ENCODE assay signal across 8 mouse cellular contexts in the genomic region with DNA sequence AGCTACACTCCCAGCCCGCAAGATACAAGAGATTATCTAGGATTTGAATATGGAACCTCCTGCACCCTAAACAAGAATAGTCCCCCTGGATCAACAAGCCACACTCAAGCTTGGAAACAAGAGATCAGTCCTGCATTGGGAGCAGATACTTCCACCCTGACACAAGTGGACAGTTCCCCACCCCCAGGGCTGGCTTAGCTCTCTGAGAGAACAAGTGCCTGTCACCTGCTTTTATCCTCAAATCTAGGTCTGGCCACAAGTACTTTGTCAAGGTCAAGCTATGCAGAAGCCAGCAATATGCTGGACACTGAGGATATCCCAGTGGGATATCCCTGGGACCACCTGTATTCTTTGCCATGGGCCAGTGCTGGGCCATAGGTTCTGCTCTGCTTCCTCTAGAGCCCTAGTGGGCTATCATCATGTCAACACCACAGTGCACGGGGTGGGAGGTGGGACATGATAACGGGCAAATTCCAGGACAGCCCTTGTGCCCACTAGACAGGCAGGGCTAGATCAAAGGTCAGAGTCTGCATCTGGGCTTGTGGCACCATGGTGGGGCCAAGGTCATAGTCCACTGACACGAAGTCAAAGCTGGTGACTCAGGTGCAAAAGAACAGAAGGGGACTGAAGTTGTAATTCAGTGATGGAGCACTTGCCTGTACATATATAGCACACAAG. TPM values are rescaled to one million over a fixed set of nuclear protein-coding genes. Genes with fewer than 3 reads are reported as not detected.
DNase-seq lines count a peak whose midpoint lies in the region; ATAC-seq and TF ChIP-seq lines count a peak whose summit lies in the region.

No protein-coding gene starts in this region.

- peaks cover 4 to 8% of the 10 kb centered on the region in 2 experiments for H3K36me3 ChIP-seq in MEL (ENCODE audit: control insufficient read depth in 1 of 2, insufficient read depth in 2 of 2, low read length in 2 of 2)
- peaks cover 45% of the 10 kb centered on the region for H3K36me3 ChIP-seq in hindbrain, embryonic 15.5 days
- peaks cover 50% of the 10 kb centered on the region for H3K36me3 ChIP-seq in liver, embryonic 11.5 days (ENCODE audit: control insufficient read depth, insufficient read depth, low read length)

- TF ChIP-seq POLR2A in MEL (IDR thresholded peaks at IDR 0.05; ENCODE audit: control insufficient read depth in 1 of 2, insufficient read depth in 1 of 2, low read depth in 1 of 2, low read length in 2 of 2, poor library complexity in 1 of 2) = no peak

- peaks cover 23% of the 10 kb centered on the region for H3K79me2 ChIP-seq in MEL (ENCODE audit: control insufficient read depth, insufficient read depth, low read length, poor library complexity)

- 50% methylated on average over 4 of the region's 4 CpGs for WGBS in hindbrain, embryonic 15.5 days
- WGBS in liver, embryonic 11.5 days = 35% methylated on average over 4 of the region's 4 CpGs

- H3K9me3 ChIP-seq in MEL (replicated peaks; ENCODE audit: insufficient read depth, low read length) = no peaks in the 10 kb centered on the region
- no peaks in the 10 kb centered on the region for H3K9me3 ChIP-seq in hindbrain, embryonic 15.5 days
- H3K9me3 ChIP-seq in liver, embryonic 11.5 days (ENCODE audit: control insufficient read depth, low read length) = no peaks in the 10 kb centered on the region

- peak overlapping the region; percentile 90 for H3K4me2 ChIP-seq in hindbrain, embryonic 15.5 days
- peak overlapping the region; percentile 88 for H3K4me2 ChIP-seq in liver, embryonic 11.5 days

- peak overlapping the region; percentile 94 for H3K27ac ChIP-seq in gastrocnemius, adult 2 months
- H3K27ac ChIP-seq in MEL (ENCODE audit: control insufficient read depth, low read depth, low read length) = peak overlapping the region; percentile 57
- peak overlapping the region; percentile 88 for H3K27ac ChIP-seq in hindbrain, embryonic 15.5 days (replicated peaks)
- H3K27ac ChIP-seq in liver, embryonic 11.5 days (ENCODE audit: low read depth, low read length) = peak overlapping the region; percentile 82

- H3K4me3 ChIP-seq in gastrocnemius, adult 2 months = peak overlapping the region; percentile 91
- peak overlapping the region; percentile 88 to 93 for H3K4me3 ChIP-seq in MEL (ENCODE audit: control insufficient read depth in 1 of 2, insufficient read depth in 1 of 2, low read depth in 2 of 2, low read length in 2 of 2)
- peak overlapping the region; percentile 64 for H3K4me3 ChIP-seq in hindbrain, embryonic 15.5 days
- H3K4me3 ChIP-seq in liver, embryonic 11.5 days (ENCODE audit: low read depth, low read length) = peak overlapping the region; percentile 74

- intact Hi-C loops in gastrocnemius, adult 2 months (cut with DNase I) = no loop called here
- intact Hi-C loops in gastrocnemius, postnatal 14 days (cut with DNase I; ENCODE audit: low total_unique reads) = no loop called here
- intact Hi-C loops in left cerebral cortex, postnatal 4 days (cut with DNase I) = loop anchor here (10.0 kb wide), 1 partner anchor 168 kb away; a partner anchor contains a TSS

- H3K4me1 ChIP-seq in MEL (ENCODE audit: control insufficient read depth in 1 of 2, insufficient read depth in 2 of 2, low read length in 2 of 2) = peaks cover 0 to 10% of the 10 kb centered on the region in 2 experiments; a peak in 3 of 4 replicates
- peaks cover 23% of the 10 kb centered on the region for H3K4me1 ChIP-seq in hindbrain, embryonic 15.5 days (replicated peaks)
- H3K4me1 ChIP-seq in liver, embryonic 11.5 days (replicated peaks; ENCODE audit: control insufficient read depth, insufficient read depth, low read length) = peaks cover 23% of the 10 kb centered on the region

- no peak for ATAC-seq in hindbrain, embryonic 15.5 days (ENCODE audit: low FRiP score, low read depth)
- peak; percentile 9; the same call in 1 of the 2 replicates for ATAC-seq in liver, embryonic 11.5 days (replicated peaks; ENCODE audit: low FRiP score)

- TF ChIP-seq EP300 in MEL (IDR thresholded peaks at IDR 0.05; ENCODE audit: low read depth in 1 of 2, low read length in 2 of 2) = no peak

- no peaks in the 10 kb centered on the region for H3K27me3 ChIP-seq in MEL (ENCODE audit: control insufficient read depth in 1 of 2, insufficient read depth in 2 of 2, low read length in 2 of 2)
- no peaks in the 10 kb centered on the region for H3K27me3 ChIP-seq in hindbrain, embryonic 15.5 days
- H3K27me3 ChIP-seq in liver, embryonic 11.5 days (replicated peaks; ENCODE audit: control insufficient read depth, insufficient read depth, low read length) = no peaks in the 10 kb centered on the region

- no peak for TF ChIP-seq RAD21 in MEL (IDR thresholded peaks at IDR 0.05; ENCODE audit: low read depth, low read length)

- H3K9ac ChIP-seq in MEL (ENCODE audit: control insufficient read depth, low read depth, low read length, poor library complexity, severe bottlenecking) = peak overlapping the region; percentile 90
- peak overlapping the region; percentile 78 for H3K9ac ChIP-seq in hindbrain, embryonic 15.5 days
- H3K9ac ChIP-seq in liver, embryonic 11.5 days (ENCODE audit: low read depth, low read length) = peak overlapping the region; percentile 86

- no peak for DNase-seq in gastrocnemius, adult 2 months
- DNase-seq in gastrocnemius, postnatal 14 days = no peak
- DNase-seq in MEL (ENCODE audit: low read depth, low spot score) = peak; percentile 32
- no peak for DNase-seq in liver, embryonic 11.5 days (ENCODE audit: low spot score)
- DNase-seq in yolk sac, embryonic 10.5 days (ENCODE audit: low spot score) = peak; percentile 53
- no peak for DNase-seq in ovary, adult 18-20 months (ENCODE audit: low spot score)
- no peak for DNase-seq in left cerebral cortex, postnatal 4 days

- TF ChIP-seq CTCF in gastrocnemius, adult 2 months (IDR thresholded peaks at IDR 0.05) = no peak
- no peak for TF ChIP-seq CTCF in MEL (IDR thresholded peaks at IDR 0.05 in 2 of 3, conservative IDR thresholded peaks at IDR 0.05 in 1 of 3; ENCODE audit: control insufficient read depth in 1 of 3, insufficient read depth in 1 of 3, low read depth in 2 of 3, low read length in 3 of 3, poor library complexity in 1 of 3, severe bottlenecking in 1 of 3)

TF ChIP-seq in MEL, 35 proteins besides CTCF, POLR2A, EP300 and RAD21:
- TF ChIP-seq HCFC1 (IDR thresholded peaks at IDR 0.05; ENCODE audit: low read depth, low read length) (no peak), CHD1 (IDR thresholded peaks at IDR 0.05; ENCODE audit: low read depth, low read length) (0 out of 2 replicates have a peak, but pooled peaks have one; percentile 19)
TF ChIP-seq in MEL: peak in this region for 1.

RNA-seq across cellular contexts. Expression of a gene that starts 1.0 kb away (rescaled TPM):
- total RNA-seq in gastrocnemius, adult 2 months (2021) = 10 to 100 TPM; 30.6 to 39.2 TPM
- 10 to 100 TPM; 25.7 to 25.8 TPM for total RNA-seq in gastrocnemius, postnatal 14 days (2021)
- 71.8 and 86.7 TPM in 2 replicates for total RNA-seq in MEL (2012; rRNA removed)
- polyA plus RNA-seq in MEL (2012; ENCODE audit: insufficient read depth in 1 of 2, insufficient read length in 2 of 2, low read depth in 1 of 2, low replicate concordance in 2 of 2, missing spikeins in 1 of 2) = 10 to 100 TPM in 1 of 2 experiments, not detected in 1; 87.3 TPM
- polyA plus RNA-seq in hindbrain, embryonic 15.5 days (2015; fragmentation: Nextera tagmentation; extraction: Ambion mirVana) = 213 and 226 TPM in 2 replicates
- polyA plus RNA-seq in liver, embryonic 11.5 days (2014; fragmentation: Nextera tagmentation; extraction: Ambion mirVana) = 165 and 175 TPM in 2 replicates
- total RNA-seq in left cerebral cortex, postnatal 4 days (2021) = 100 to 1,000 TPM; 144 to 168 TPM

RNA-seq across cellular contexts. Expression of a gene that starts 8.3 kb away (rescaled TPM):
- 1 to 10 TPM; 4.1 to 4.7 TPM for total RNA-seq in gastrocnemius, adult 2 months (2021)
- total RNA-seq in gastrocnemius, postnatal 14 days (2021) = 1 to 10 TPM; 5.2 to 5.4 TPM
- 61.6 and 78.2 TPM in 2 replicates for total RNA-seq in MEL (2012; rRNA removed)
- 10 to 100 TPM in 1 of 2 experiments, not detected in 1; 72.3 TPM for polyA plus RNA-seq in MEL (2012; ENCODE audit: insufficient read depth in 1 of 2, insufficient read length in 2 of 2, low read depth in 1 of 2, low replicate concordance in 2 of 2, missing spikeins in 1 of 2)
- polyA plus RNA-seq in hindbrain, embryonic 15.5 days (2015; fragmentation: Nextera tagmentation; extraction: Ambion mirVana) = 43.4 and 45.6 TPM in 2 replicates
- polyA plus RNA-seq in liver, embryonic 11.5 days (2014; fragmentation: Nextera tagmentation; extraction: Ambion mirVana) = 48.6 and 54.8 TPM in 2 replicates
- 10 to 100 TPM; 37.5 to 38.0 TPM for total RNA-seq in left cerebral cortex, postnatal 4 days (2021)

RNA-seq across cellular contexts. Expression of a gene that starts 8.5 kb away (rescaled TPM):
- total RNA-seq in gastrocnemius, adult 2 months (2021) = under 1 TPM in 1 of 2 experiments, not detected in 1; 0.78 TPM
- not detected for total RNA-seq in gastrocnemius, postnatal 14 days (2021)
- 0.27 and 0.62 TPM in 2 replicates for total RNA-seq in MEL (2012; rRNA removed)
- polyA plus RNA-seq in MEL (2012; ENCODE audit: insufficient read depth in 1 of 2, insufficient read length in 2 of 2, low read depth in 1 of 2, low replicate concordance in 2 of 2, missing spikeins in 1 of 2) = 1 to 10 TPM in 1 of 2 experiments, not detected in 1; 1.7 TPM
- 0.71 and 1.1 TPM in 2 replicates for polyA plus RNA-seq in hindbrain, embryonic 15.5 days (2015; fragmentation: Nextera tagmentation; extraction: Ambion mirVana)
- 3.6 and 6.3 TPM in 2 replicates for polyA plus RNA-seq in liver, embryonic 11.5 days (2014; fragmentation: Nextera tagmentation; extraction: Ambion mirVana)
- 1 to 10 TPM in 1 of 2 experiments, not detected in 1; 1.4 TPM for total RNA-seq in left cerebral cortex, postnatal 4 days (2021)

RNA-seq across cellular contexts. Expression of a gene that starts 16.6 kb away (rescaled TPM):
- total RNA-seq in gastrocnemius, adult 2 months (2021) = 10 to 100 TPM; 53.1 to 68.2 TPM
- total RNA-seq in gastrocnemius, postnatal 14 days (2021) = 10 to 100 TPM; 29.9 to 33.1 TPM
- 26.5 and 29.7 TPM in 2 replicates for total RNA-seq in MEL (2012; rRNA removed)
- 100 to 1,000 TPM in 1 of 2 experiments, 10 to 100 TPM in 1; 54.0 to 113 TPM for polyA plus RNA-seq in MEL (2012; ENCODE audit: insufficient read depth in 1 of 2, insufficient read length in 2 of 2, low read depth in 1 of 2, low replicate concordance in 2 of 2, missing spikeins in 1 of 2)
- 42.5 and 42.7 TPM in 2 replicates for polyA plus RNA-seq in hindbrain, embryonic 15.5 days (2015; fragmentation: Nextera tagmentation; extraction: Ambion mirVana)
- 32.6 and 34.8 TPM in 2 replicates for polyA plus RNA-seq in liver, embryonic 11.5 days (2014; fragmentation: Nextera tagmentation; extraction: Ambion mirVana)
- total RNA-seq in left cerebral cortex, postnatal 4 days (2021) = 10 to 100 TPM; 83.3 to 85.8 TPM

RNA-seq across cellular contexts. Expression of a gene that starts 18.5 kb away (rescaled TPM):
- 10 to 100 TPM; 45.3 to 58.5 TPM for total RNA-seq in gastrocnemius, adult 2 months (2021)
- total RNA-seq in gastrocnemius, postnatal 14 days (2021) = 10 to 100 TPM; 54.0 to 55.6 TPM
- 97.3 and 130 TPM in 2 replicates for total RNA-seq in MEL (2012; rRNA removed)
- polyA plus RNA-seq in MEL (2012; ENCODE audit: insufficient read depth in 1 of 2, insufficient read length in 2 of 2, low read depth in 1 of 2, low replicate concordance in 2 of 2, missing spikeins in 1 of 2) = 100 to 1,000 TPM in 1 of 2 experiments, not detected in 1; 120 TPM
- polyA plus RNA-seq in hindbrain, embryonic 15.5 days (2015; fragmentation: Nextera tagmentation; extraction: Ambion mirVana) = 200 and 215 TPM in 2 replicates
- 200 and 208 TPM in 2 replicates for polyA plus RNA-seq in liver, embryonic 11.5 days (2014; fragmentation: Nextera tagmentation; extraction: Ambion mirVana)
- total RNA-seq in left cerebral cortex, postnatal 4 days (2021) = 100 to 1,000 TPM; 113 to 115 TPM

Comparison
In these comparisons a context has a peak if more than half of its experiments do, and no peak if none do; other contexts are left out.
1. DNase-seq: peak in MEL (single experiment) and yolk sac, embryonic 10.5 days (single experiment); none in gastrocnemius, adult 2 months (single experiment), gastrocnemius, postnatal 14 days (single experiment), liver, embryonic 11.5 days (single experiment), ovary, adult 18-20 months (single experiment) and left cerebral cortex, postnatal 4 days (single experiment).
2. Peak in every context shown above with its lines, with median percentiles within 50 percentile points of each other: H3K27ac ChIP-seq, H3K4me3 ChIP-seq and H3K9ac ChIP-seq.